Mouse (Mus musculus) megakaryocyte, embryonic 14.5 days (primary cell): ENCODE data around the gene Lin37. TPM values are rescaled to one million over a fixed set of nuclear protein-coding genes. Genes with fewer than 3 reads are reported as not detected.

Source experiments
- H3K27me3 ChIP-seq: replicated peaks from 2 replicates; pipeline ENCODE3; 2012; ENCODE audit warnings: inconsistent platforms
- H3K36me3 ChIP-seq: replicated peaks from 2 replicates; pipeline ENCODE3; 2012; ENCODE audit warnings: low read length, inconsistent platforms, mixed read lengths
- H3K4me1 ChIP-seq: 2 replicates; pipeline ENCODE4 v1.6.1; 2012; ENCODE audit warnings: inconsistent platforms
- H3K4me3 ChIP-seq: replicated peaks from 2 replicates; pipeline ENCODE3; 2012; ENCODE audit warnings: moderate library complexity, mild to moderate bottlenecking, inconsistent platforms
- H3K9me3 ChIP-seq: 2 replicates; pipeline ENCODE4 v1.6.1; 2012; ENCODE audit warnings: inconsistent platforms
- FLI1 ChIP-seq: IDR thresholded peaks from 2 replicates; pipeline ENCODE4 v1.6.1; 2012; ENCODE audit warnings: low read length, inconsistent platforms, mixed read lengths
- GATA1 ChIP-seq: IDR thresholded peaks from 3 replicates; pipeline ENCODE4 v1.6.1; 2012; ENCODE audit warnings: mixed read lengths, low read length, inconsistent platforms, borderline replicate concordance
- polyA plus RNA-seq: library from polyadenylated mRNA; stranded (reverse); fragments of >175 nt; gene quantifications from 2 replicates; pipeline ENCODE4 v1.2.3, GENCODE M21; 2012; ENCODE audit warnings: low replicate concordance; ENCODE audit not compliant: insufficient read depth

The Lin37 gene
- polyA plus RNA-seq, 1 experiment = 62.3 TPM

DNA sequence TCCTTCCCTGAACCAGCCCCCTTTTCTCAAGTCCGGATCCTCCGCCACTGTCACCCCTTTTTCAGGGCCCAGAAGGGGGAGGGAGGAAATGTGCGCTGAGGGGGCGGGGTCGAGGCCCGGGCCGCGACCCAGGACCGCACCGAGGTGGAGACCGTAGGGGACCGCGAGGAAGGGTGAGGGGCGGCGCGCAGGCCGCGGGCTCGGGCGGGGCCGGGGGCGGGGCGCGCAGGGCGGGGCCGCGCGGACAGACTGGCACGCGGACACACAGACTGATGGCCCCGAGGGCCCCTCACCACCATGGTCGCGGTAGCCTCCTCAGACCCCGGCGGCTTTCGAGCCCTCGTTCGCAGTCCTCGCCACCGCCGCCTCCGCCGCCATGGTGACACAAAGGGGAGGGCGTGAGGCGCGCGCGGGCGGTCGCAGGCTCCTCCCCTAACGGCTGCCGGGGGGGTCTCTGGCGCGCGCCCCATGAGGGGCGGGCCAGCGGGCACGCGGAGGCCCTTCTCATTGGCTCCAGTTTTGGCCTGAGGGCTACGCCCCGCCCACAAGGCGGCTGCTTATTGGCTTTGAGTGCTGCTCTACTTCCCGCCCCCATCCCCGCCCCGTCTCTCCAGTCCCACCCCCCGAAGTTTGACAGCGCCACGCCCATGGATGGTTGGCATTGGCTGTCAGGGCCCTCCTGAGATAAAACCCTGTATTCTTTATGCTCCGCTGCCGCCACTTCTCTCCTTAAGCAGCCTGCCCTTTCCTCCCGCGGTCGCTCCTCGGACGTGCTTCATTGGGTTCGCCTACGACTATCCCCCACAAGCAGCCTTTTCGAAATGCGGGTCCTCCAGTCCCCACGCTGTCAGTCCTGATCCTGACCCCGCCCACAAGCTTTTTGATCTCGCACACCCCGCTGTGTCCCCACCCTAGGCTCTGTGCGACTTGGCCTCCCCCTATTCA, 24.7 kb downstream of the Lin37 start, which contains the start of gene Arhgap33:
Gene Arhgap33 (minus strand): TSS at position 428 of the 945 bp plus-strand sequence.
- Histone ChIP-seq H3K9me3 (no peaks in the 10 kb centered on the region), H3K27me3 (no peaks in the 10 kb centered on the region), H3K4me1 (peaks cover 26% of the 10 kb centered on the region), H3K36me3 (peaks cover 54% of the 10 kb centered on the region), H3K4me3 (peak within 1 kb of the TSS; percentile 98)
- TF ChIP-seq GATA1 (no peak), FLI1 (no peak)

DNA sequence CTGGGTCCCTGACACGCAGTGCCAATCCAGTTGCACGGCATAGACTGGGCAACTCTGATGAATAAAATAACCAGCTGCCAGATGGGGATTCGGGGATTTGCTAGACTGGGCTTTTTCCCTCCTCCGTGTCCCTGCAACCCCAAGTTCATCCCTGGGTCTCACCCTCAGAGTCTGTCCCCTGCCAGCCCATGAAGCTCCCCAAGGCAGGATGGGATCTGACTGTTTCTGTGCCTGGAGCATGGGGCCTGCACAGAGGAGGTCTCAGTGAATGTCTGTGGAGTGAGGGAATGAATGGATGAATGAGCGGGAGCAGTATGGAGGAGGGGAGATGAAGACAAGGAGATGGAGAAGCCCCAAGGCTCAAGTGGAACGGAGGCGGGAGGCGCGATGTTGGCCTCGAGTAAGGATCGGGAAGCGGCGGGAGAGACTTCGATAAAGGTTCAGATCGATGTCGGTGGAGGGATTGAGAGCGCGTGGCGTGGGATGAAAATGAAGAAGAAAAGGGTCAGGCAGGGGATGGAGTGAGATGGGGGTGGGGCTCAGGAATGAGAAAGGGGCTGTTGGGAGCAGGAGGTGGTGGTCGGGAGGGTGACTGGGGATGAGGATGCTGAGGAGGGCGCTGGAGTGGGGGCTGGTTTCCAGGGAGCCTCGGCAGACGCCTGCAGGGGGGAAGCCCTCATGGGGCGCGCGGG, 25.6 kb downstream of the Lin37 start:
- no peaks in the 10 kb centered on the region for H3K9me3 ChIP-seq
- TF ChIP-seq FLI1 = no peak
- TF ChIP-seq GATA1 = no peak
- peaks cover 54% of the 10 kb centered on the region for H3K36me3 ChIP-seq
- H3K27me3 ChIP-seq = no peaks in the 10 kb centered on the region
- H3K4me3 ChIP-seq = peak overlapping the region; percentile 98
- peaks cover 26% of the 10 kb centered on the region for H3K4me1 ChIP-seq

DNA sequence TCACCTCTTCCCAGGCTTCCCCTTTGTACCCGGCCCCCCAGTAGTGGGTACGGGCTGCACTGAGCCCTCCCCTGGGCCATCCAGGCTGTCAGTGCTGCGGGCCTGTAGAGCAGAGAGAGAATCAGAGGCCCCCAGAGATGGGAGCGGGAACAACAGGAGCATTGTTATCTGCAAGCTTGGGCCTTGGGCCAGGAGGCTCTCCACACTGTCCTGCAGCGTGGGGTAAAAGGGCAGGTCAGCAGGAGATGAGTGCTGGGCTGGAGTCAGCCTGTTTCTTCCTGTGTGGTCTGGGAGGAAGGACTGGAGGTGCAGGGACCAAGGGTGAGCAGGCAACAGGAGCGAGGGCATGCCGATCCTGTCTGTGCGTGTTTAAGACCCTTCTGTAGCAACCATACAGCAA, 26.7 kb downstream of the Lin37 start:
- H3K36me3 ChIP-seq = peaks cover 57% of the 10 kb centered on the region
- no peak for TF ChIP-seq GATA1
- no peak for TF ChIP-seq FLI1
- H3K4me1 ChIP-seq = peaks cover 26% of the 10 kb centered on the region

DNA sequence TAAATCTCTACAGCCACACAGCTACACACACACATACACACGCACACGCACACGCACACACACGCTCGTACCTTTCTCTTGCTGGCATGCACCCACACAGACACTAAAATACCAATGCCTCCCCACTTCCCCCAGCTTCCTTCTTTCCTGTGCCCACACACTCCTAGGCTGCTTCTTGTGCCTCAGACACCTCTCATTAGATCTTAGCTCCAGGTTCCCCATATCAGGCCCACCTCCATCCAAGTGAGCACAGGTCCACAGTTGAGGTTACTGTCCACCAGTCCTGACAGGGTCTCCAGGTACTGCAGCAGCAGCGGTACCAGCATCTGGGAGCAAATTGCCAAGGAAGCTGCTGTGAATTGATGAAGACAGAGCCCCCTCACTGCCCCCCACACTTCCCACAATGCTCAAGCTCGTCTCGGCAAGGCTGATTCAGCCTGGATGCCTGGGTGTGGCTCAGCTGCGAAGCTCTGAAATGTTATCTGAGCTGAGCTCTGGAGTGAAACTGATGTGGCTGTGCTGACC, 28.3 kb downstream of the Lin37 start:
- H3K27me3 ChIP-seq = no peaks in the 10 kb centered on the region
- H3K36me3 ChIP-seq = peaks cover 68% of the 10 kb centered on the region
- no peaks in the 10 kb centered on the region for H3K9me3 ChIP-seq
- H3K4me1 ChIP-seq = peaks cover 26% of the 10 kb centered on the region
- no peak for TF ChIP-seq GATA1
- no peak for TF ChIP-seq FLI1
- H3K4me3 ChIP-seq = no peak overlapping the region

More for the DNA sequence above, 26.7 kb downstream of the Lin37 start:
- Histone ChIP-seq H3K27me3 (no peaks in the 10 kb centered on the region), H3K9me3 (no peaks in the 10 kb centered on the region), H3K4me3 (peak overlapping the region; percentile 40)

DNA sequence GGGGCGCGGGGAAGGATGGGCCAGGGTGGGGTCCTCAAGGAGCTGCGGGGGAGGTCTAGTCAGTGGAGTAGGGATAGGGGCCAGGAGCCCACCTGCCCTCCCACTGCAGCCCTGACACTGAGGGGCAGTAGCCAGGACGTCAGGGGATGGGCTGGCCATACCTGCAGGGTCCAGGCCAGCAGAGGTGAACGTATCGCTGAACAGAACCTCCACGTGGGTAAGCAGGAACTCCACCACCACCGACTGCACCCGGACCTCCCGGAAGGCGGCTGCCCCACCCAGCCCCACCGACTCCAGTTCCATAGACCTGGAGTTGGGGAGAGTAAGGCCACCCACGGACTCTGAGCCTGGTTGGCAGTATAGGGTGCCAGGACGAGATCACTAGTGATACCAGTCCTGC, 32.7 kb downstream of the Lin37 start:
- TF ChIP-seq FLI1 = no peak
- TF ChIP-seq GATA1 = no peak
- Histone ChIP-seq H3K4me3 (no peak overlapping the region), H3K4me1 (no peaks in the 10 kb centered on the region), H3K36me3 (peaks cover 95% of the 10 kb centered on the region), H3K9me3 (no peaks in the 10 kb centered on the region), H3K27me3 (no peaks in the 10 kb centered on the region)

DNA sequence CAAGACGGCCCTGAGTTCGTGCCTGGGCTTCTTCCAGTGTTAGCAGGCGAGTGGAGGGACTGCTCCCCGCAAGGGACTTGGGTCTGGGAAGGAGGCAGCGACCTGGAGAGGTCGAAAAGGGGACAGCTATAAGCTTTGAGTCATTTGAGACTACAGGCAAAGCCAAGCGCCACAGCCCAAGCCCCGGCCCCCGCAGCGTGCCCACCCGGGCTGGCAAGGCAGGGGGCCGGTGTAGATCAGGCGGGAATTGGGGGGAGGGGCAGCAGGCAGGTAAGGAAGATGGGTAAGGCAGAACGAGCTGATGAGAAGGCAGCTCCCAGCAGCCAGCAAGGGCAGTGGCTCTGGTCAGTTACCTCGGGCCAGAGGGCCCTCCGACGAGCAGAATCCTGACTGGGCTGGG, 33.2 kb downstream of the Lin37 start:
- Histone ChIP-seq H3K4me1 (no peaks in the 10 kb centered on the region), H3K4me3 (no peak overlapping the region), H3K9me3 (no peaks in the 10 kb centered on the region), H3K36me3 (peaks cover 89% of the 10 kb centered on the region), H3K27me3 (peaks cover under 1% of the 10 kb centered on the region)
- TF ChIP-seq FLI1 (no peak), GATA1 (no peak)

DNA sequence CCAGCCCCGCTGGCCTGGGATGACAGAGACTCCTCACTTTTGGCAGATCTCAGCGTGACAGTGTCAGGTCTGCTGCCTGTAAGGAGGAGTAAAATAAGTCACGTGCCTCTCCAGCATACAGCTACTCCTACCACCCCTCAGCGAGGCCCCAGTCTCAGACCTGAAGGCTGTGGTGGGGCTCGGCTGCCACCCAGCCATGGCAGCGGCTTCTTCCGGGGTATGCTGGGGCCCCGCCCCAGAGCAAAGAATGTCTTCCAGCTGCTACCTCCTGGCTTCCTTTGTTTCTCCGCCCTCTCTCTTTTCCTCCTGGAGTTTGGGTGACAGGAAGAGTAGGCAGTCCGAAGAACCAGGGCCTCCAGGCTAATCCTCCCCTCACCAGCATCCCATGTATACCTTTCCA, 33.7 kb downstream of the Lin37 start:
- Histone ChIP-seq H3K9me3 (no peaks in the 10 kb centered on the region), H3K36me3 (peaks cover 84% of the 10 kb centered on the region), H3K27me3 (peaks cover 5% of the 10 kb centered on the region), H3K4me3 (no peak overlapping the region), H3K4me1 (no peaks in the 10 kb centered on the region)
- no peak for TF ChIP-seq GATA1
- no peak for TF ChIP-seq FLI1

DNA sequence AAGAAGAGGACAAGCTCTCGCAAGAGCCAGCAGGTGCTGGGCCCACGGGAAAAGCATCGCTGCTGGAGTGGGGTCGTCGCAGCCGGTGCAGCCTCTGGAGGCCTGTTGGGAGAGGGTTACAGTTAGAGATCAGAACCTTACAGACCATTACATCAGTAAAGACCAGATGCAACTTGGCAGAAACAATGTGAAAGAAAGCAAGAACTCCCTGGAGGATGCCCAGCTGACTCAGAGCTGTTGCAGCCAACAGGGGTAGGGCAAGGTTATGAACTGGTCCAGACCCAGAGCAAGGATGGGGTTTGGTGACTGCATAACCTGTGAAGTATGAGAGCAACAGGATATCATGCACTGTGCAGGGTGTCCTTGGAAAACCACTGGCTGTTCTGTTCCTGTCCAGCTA, 35.2 kb downstream of the Lin37 start:
- Histone ChIP-seq H3K4me3 (no peak overlapping the region), H3K4me1 (no peaks in the 10 kb centered on the region), H3K9me3 (no peaks in the 10 kb centered on the region), H3K27me3 (peaks cover 18% of the 10 kb centered on the region), H3K36me3 (peaks cover 70% of the 10 kb centered on the region)
- TF ChIP-seq GATA1 = no peak
- TF ChIP-seq FLI1 = no peak

DNA sequence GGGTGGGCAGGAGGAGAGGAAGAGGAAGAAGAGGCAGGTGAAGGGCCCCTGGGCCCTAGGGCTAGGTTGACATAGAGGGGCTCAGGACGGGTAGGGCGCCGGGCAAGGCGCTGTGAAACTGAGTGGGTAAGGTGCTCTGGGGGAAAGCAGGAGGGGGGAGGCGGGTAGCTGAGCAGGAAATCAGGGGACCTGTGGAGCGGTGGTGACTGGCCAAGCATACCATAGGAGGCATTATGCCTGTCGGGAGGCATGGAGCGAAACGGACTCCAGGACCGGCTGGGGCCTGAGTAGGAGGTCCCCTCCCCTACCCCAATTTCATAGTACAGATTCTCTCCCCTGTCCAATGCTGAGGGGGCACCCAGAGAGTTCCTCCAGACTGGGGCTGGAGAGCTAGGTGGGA, 36.8 kb downstream of the Lin37 start:
- Histone ChIP-seq H3K4me1 (no peaks in the 10 kb centered on the region), H3K27me3 (peaks cover 33% of the 10 kb centered on the region), H3K36me3 (peaks cover 54% of the 10 kb centered on the region), H3K4me3 (no peak overlapping the region), H3K9me3 (no peaks in the 10 kb centered on the region)
- no peak for TF ChIP-seq FLI1
- no peak for TF ChIP-seq GATA1

DNA sequence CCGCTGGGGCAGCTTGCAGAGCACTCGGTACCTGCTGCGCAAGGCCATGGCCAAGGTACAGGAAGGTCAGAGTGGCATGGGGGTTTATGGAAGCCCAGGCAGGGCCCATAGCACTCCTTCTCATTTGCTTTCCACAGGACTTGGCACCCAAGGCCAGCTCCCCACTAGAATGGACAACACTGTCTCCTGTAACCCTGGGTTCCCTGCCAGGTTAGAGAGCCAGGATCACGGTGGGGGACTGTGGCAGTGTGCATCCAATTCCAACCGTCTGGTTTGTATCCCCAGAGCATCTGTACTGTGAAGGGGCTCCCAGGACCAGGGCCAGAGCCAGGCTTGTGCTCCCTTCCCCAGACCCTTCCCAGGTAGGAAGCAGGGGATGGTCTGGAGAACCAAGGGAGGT, 38.8 kb downstream of the Lin37 start:
- Histone ChIP-seq H3K9me3 (no peaks in the 10 kb centered on the region), H3K27me3 (peaks cover 38% of the 10 kb centered on the region), H3K4me3 (no peak overlapping the region), H3K36me3 (peaks cover 34% of the 10 kb centered on the region), H3K4me1 (no peaks in the 10 kb centered on the region)
- TF ChIP-seq GATA1 = no peak
- TF ChIP-seq FLI1 = no peak
